Mouse (Mus musculus): ENCODE measurements at regions not wholly inside any gene's neighbourhood (a gene's known extent, or its start where the extent isn't known, plus 50 kb on each side); places are given as distances from the start of the nearest gene placed in this dataset.

GRCm38 (mm10) chr10:109105781-109106180 lies 95.0 kb upstream of the Syt1 start:
- no peak for TF ChIP-seq CTCF (IDR thresholded peaks at IDR 0.05; ENCODE audit: borderline replicate concordance, extremely low read depth, insufficient read depth, insufficient read length)
- TF ChIP-seq POLR2A (IDR thresholded peaks at IDR 0.05; ENCODE audit: borderline replicate concordance, extremely low read depth, insufficient read depth, insufficient read length, poor library complexity, severe bottlenecking): no peak
- DNase-seq (ENCODE audit: low read depth): no peak

DNA sequence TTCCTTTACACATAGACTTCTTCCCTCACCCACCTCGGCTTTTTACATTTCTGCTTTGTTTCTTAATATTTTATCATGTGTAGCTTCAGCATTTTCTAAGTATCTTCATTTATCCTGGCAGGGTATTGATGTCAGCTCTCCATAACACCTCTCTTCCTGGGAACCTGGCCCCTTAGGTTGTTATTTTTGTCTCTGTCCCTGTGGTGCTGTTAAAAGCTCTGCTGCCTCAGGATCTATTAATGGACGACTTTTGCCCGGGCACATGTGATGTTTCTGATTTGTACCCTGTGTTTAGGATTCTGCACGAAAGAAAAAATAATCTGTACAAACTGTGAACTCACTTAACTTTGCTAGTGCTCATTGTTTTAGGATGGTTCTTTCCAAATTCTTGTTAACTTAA lies 81.4 kb upstream of the Syt1 start:
- DNase-seq (ENCODE audit: low read depth): no peak
- TF ChIP-seq POLR2A (IDR thresholded peaks at IDR 0.05; ENCODE audit: borderline replicate concordance, extremely low read depth, insufficient read depth, insufficient read length, poor library complexity, severe bottlenecking) (no peak), CTCF (IDR thresholded peaks at IDR 0.05; ENCODE audit: borderline replicate concordance, extremely low read depth, insufficient read depth, insufficient read length) (no peak)

- peak; percentile 73 for DNase-seq (ENCODE audit: low read depth)
Measured at GRCm38 (mm10) chr10:109079773-109080172, 69.0 kb upstream of the Syt1 start.

GRCm38 (mm10) chr10:109074218-109074617 lies 63.4 kb upstream of the Syt1 start:
- peak; percentile 34 for DNase-seq (ENCODE audit: low read depth)
- no peak for TF ChIP-seq POLR2A (IDR thresholded peaks at IDR 0.05; ENCODE audit: borderline replicate concordance, extremely low read depth, insufficient read depth, insufficient read length, poor library complexity, severe bottlenecking)
- TF ChIP-seq CTCF (IDR thresholded peaks at IDR 0.05; ENCODE audit: borderline replicate concordance, extremely low read depth, insufficient read depth, insufficient read length): no peak

More at GRCm38 (mm10) chr10:109079773-109080172, 69.0 kb upstream of the Syt1 start:
- TF ChIP-seq CTCF (IDR thresholded peaks at IDR 0.05; ENCODE audit: borderline replicate concordance, extremely low read depth, insufficient read depth, insufficient read length): no peak
- no peak for TF ChIP-seq POLR2A (IDR thresholded peaks at IDR 0.05; ENCODE audit: borderline replicate concordance, extremely low read depth, insufficient read depth, insufficient read length, poor library complexity, severe bottlenecking)
